Mouse (Mus musculus) embryonic fibroblast, embryonic 13.5 days (primary cell): ENCODE measurements around the gene Atf1.

ENCODE experiments used
- CTCF ChIP-seq: IDR thresholded peaks from 2 replicates; pipeline ENCODE4 v1.5.1; 2011; ENCODE audit warnings: mild to moderate bottlenecking, control low read depth, low read length, moderate library complexity, borderline replicate concordance; ENCODE audit not compliant: insufficient read depth
- POLR2A ChIP-seq: IDR thresholded peaks from 2 replicates; pipeline ENCODE4 v1.6.1; 2011; ENCODE audit warnings: low read depth, mild to moderate bottlenecking, control low read depth, low read length, moderate library complexity

GRCm38 (mm10) chr15:100292326-100292725 lies 64.7 kb downstream of the Atf1 start:
- TF ChIP-seq CTCF (no peak), POLR2A (no peak)
